Mouse (Mus musculus) stomach, postnatal 0 days (tissue): ENCODE measurements at regions not wholly inside any gene's neighbourhood (a gene's known extent, or its start where the extent isn't known, plus 50 kb on each side); places are given as distances from the start of the nearest gene placed in this dataset.

Source experiments
- ATAC-seq: fragments of 200-750 bp; cut with Nextera tagmentation; 2 replicates; pipeline ENCODE4 v1.8.0; 2017; ENCODE audit not compliant: low FRiP score, low TSS enrichment
- DNase-seq: peaks from one replicate; pipeline ENCODE4 v3.0.0-alpha.2; 2016; ENCODE audit warnings: low spot score
- H3K27ac ChIP-seq: fragments of 300-500 bp; sonication (generic); replicated peaks from 2 replicates; pipeline ENCODE4 v1.5.1; 2014; ENCODE audit warnings: mild to moderate bottlenecking, control low read depth
- H3K27me3 ChIP-seq: fragments of 300-500 bp; sonication (generic); 2 replicates; pipeline ENCODE4 v1.6.1; 2014; ENCODE audit warnings: low read length; ENCODE audit not compliant: control insufficient read depth, insufficient read depth
- H3K36me3 ChIP-seq: fragments of 300-500 bp; sonication (generic); 2 replicates; pipeline ENCODE4 v1.6.1; 2014; ENCODE audit warnings: low read length, mixed read lengths; ENCODE audit not compliant: control insufficient read depth, insufficient read depth
- H3K4me1 ChIP-seq: fragments of 300-500 bp; sonication (generic); replicated peaks from 2 replicates; pipeline ENCODE4 v1.6.1; 2014; ENCODE audit warnings: antibody characterized with exemption; ENCODE audit not compliant: control insufficient read depth, insufficient read depth
- H3K4me2 ChIP-seq: fragments of 300-500 bp; sonication (generic); replicated peaks from 2 replicates; pipeline ENCODE4 v1.6.1; 2014; ENCODE audit warnings: low read depth, mild to moderate bottlenecking, control low read depth, moderate library complexity
- H3K4me3 ChIP-seq: fragments of 300-500 bp; sonication (generic); 2 replicates; pipeline ENCODE4 v1.5.1; 2014; ENCODE audit warnings: low read depth, low read length, control low read depth
- H3K9ac ChIP-seq: fragments of 300-500 bp; sonication (generic); 2 replicates; pipeline ENCODE4 v1.6.1; 2014; ENCODE audit warnings: mild to moderate bottlenecking, low read length, control low read depth, mixed read lengths
- H3K9me3 ChIP-seq: fragments of 300-500 bp; sonication (generic); 2 replicates; pipeline ENCODE4 v1.6.1; 2016; ENCODE audit warnings: low read length; ENCODE audit not compliant: control insufficient read depth
- CTCF ChIP-seq: IDR thresholded peaks from 2 replicates; pipeline ENCODE4 v1.5.1; 2016; ENCODE audit warnings: antibody characterized with exemption, low read depth, mild to moderate bottlenecking, moderate library complexity
- EP300 ChIP-seq: optimal IDR thresholded peaks from 2 replicates; pipeline ENCODE3; 2016; ENCODE audit warnings: antibody characterized with exemption
- WGBS: fragments of 180-500 bp; shearing (Covaris S2); extraction: QIAGEN DNeasy Blood & Tissue Kit; methylation state at CpG from one replicate; pipeline ENCODE4 v1.1.7; 2014; 5-methylcytosine and 5-hydroxymethylcytosine counted together

DNA sequence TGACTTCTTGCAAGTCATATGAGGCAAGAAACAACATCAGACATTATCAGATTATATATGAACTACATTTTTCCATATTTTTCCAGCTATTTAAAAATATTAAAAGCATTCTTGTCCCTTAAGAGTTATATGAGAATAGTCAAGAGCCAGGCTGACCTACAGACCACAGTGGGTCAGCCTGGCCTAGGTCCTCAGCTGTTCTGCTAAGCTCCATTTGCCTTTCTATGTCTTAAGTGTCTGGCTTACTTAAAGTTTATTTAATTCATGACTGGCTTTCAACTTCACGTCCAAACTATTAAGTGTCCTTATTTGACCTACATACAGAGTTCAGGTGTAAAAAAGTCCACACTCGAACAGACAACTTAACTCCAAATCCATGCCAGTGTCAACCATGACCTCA is 58.1 kb upstream of the Slc22a22 start:
- ATAC-seq, result no peak
- WGBS, result 47% methylated on average over 2 of the region's 2 CpGs
- no peak for DNase-seq
- Histone ChIP-seq H3K4me3 (no peak overlapping the region), H3K36me3 (no peaks in the 10 kb centered on the region), H3K27ac (no peak overlapping the region), H3K9ac (no peak overlapping the region), H3K4me1 (no peaks in the 10 kb centered on the region), H3K9me3 (no peaks in the 10 kb centered on the region), H3K4me2 (no peak overlapping the region), H3K27me3 (no peaks in the 10 kb centered on the region)
- TF ChIP-seq CTCF (no peak), EP300 (no peak)
